Mouse (Mus musculus): ENCODE measurements around the gene Acod1. TPM values are rescaled to one million over a fixed set of nuclear protein-coding genes. Genes with fewer than 3 reads are reported as not detected.
A peak's percentile ranks its signal among the peaks of the same experiment; 100 is the strongest.

Acod1 gene
- polyA plus RNA-seq, 1 experiment: 0.10 TPM

GRCm38 (mm10) chr14:103087846-103088245, 41.1 kb downstream of the Acod1 start:
- DNase-seq: no peak
- H3K4me1 ChIP-seq (ENCODE audit: control insufficient read depth, insufficient read depth, low read length): peaks cover 6% of the 10 kb centered on the region; the same call in 1 of the 2 replicates
- no peak overlapping the region for H3K4me3 ChIP-seq (replicated peaks; ENCODE audit: insufficient read depth, low read depth, low read length)
- whole genome bisulfite sequencing: 77% methylated on average over 5 of the region's 5 CpGs
- TF ChIP-seq CTCF (IDR thresholded peaks at IDR 0.05; ENCODE audit: borderline replicate concordance, insufficient read depth, low read depth, low read length) (no peak), POLR2A (IDR thresholded peaks at IDR 0.05; ENCODE audit: borderline replicate concordance, insufficient read depth, low read length) (no peak)
- H3K27ac ChIP-seq (ENCODE audit: insufficient read depth, low read length): no peak overlapping the region
- no peaks in the 10 kb centered on the region for H3K27me3 ChIP-seq (ENCODE audit: control insufficient read depth, insufficient read depth, low read length)

GRCm38 (mm10) chr14:103088624-103089023, 41.8 kb downstream of the Acod1 start:
- DNase-seq: peak; percentile 60 to 61
- TF ChIP-seq POLR2A (IDR thresholded peaks at IDR 0.05; ENCODE audit: borderline replicate concordance, insufficient read depth, low read length) (no peak), CTCF (IDR thresholded peaks at IDR 0.05; ENCODE audit: borderline replicate concordance, insufficient read depth, low read depth, low read length) (peak; percentile 42; the same call in 1 of the 2 replicates)
- 54% methylated on average over 6 of the region's 6 CpGs for WGBS

GRCm38 (mm10) chr14:103093236-103093635, 46.5 kb downstream of the Acod1 start:
- no peak for TF ChIP-seq CTCF (IDR thresholded peaks at IDR 0.05; ENCODE audit: borderline replicate concordance, insufficient read depth, low read depth, low read length)
- no peak for TF ChIP-seq POLR2A (IDR thresholded peaks at IDR 0.05; ENCODE audit: borderline replicate concordance, insufficient read depth, low read length)
- H3K27me3 ChIP-seq (ENCODE audit: control insufficient read depth, insufficient read depth, low read length): no peaks in the 10 kb centered on the region
- peaks cover 17% of the 10 kb centered on the region for H3K4me1 ChIP-seq (ENCODE audit: control insufficient read depth, insufficient read depth, low read length)
- no peak overlapping the region for H3K4me3 ChIP-seq (replicated peaks; ENCODE audit: insufficient read depth, low read depth, low read length)
- no peak for DNase-seq
- H3K27ac ChIP-seq (ENCODE audit: insufficient read depth, low read length): no peak overlapping the region
- WGBS: 77% methylated on average over 3 of the region's 3 CpGs

More at GRCm38 (mm10) chr14:103088624-103089023, 41.8 kb downstream of the Acod1 start:
- no peak overlapping the region for H3K27ac ChIP-seq (ENCODE audit: insufficient read depth, low read length)
- H3K4me1 ChIP-seq (ENCODE audit: control insufficient read depth, insufficient read depth, low read length): peaks cover 6% of the 10 kb centered on the region; the same call in 1 of the 2 replicates
- no peak overlapping the region for H3K4me3 ChIP-seq (replicated peaks; ENCODE audit: insufficient read depth, low read depth, low read length)
- H3K27me3 ChIP-seq (ENCODE audit: control insufficient read depth, insufficient read depth, low read length): no peaks in the 10 kb centered on the region

GRCm38 (mm10) chr14:103093670-103094069, 46.9 kb downstream of the Acod1 start:
- TF ChIP-seq POLR2A (IDR thresholded peaks at IDR 0.05; ENCODE audit: borderline replicate concordance, insufficient read depth, low read length) (no peak), CTCF (IDR thresholded peaks at IDR 0.05; ENCODE audit: borderline replicate concordance, insufficient read depth, low read depth, low read length) (no peak)
- Histone ChIP-seq H3K27ac (ENCODE audit: insufficient read depth, low read length) (no peak overlapping the region), H3K4me1 (ENCODE audit: control insufficient read depth, insufficient read depth, low read length) (peaks cover 17% of the 10 kb centered on the region), H3K27me3 (ENCODE audit: control insufficient read depth, insufficient read depth, low read length) (no peaks in the 10 kb centered on the region), H3K4me3 (replicated peaks; ENCODE audit: insufficient read depth, low read depth, low read length) (no peak overlapping the region)
- DNase-seq: no peak
- 58% methylated on average over 4 of the region's 4 CpGs for WGBS

GRCm38 (mm10) chr14:103095036-103095435, 48.3 kb downstream of the Acod1 start:
- DNase-seq: no peak
- Histone ChIP-seq H3K27me3 (ENCODE audit: control insufficient read depth, insufficient read depth, low read length) (no peaks in the 10 kb centered on the region), H3K27ac (ENCODE audit: insufficient read depth, low read length) (no peak overlapping the region), H3K4me3 (replicated peaks; ENCODE audit: insufficient read depth, low read depth, low read length) (no peak overlapping the region), H3K4me1 (ENCODE audit: control insufficient read depth, insufficient read depth, low read length) (peaks cover 17% of the 10 kb centered on the region)
- 75% methylated on average over 8 of the region's 8 CpGs for WGBS
- TF ChIP-seq CTCF (IDR thresholded peaks at IDR 0.05; ENCODE audit: borderline replicate concordance, insufficient read depth, low read depth, low read length): no peak

- no peak for DNase-seq
- WGBS: 86% methylated on average over 8 of the region's 8 CpGs
- peak overlapping the region; percentile 33 for H3K4me3 ChIP-seq (replicated peaks; ENCODE audit: insufficient read depth, low read depth, low read length)
- no peak overlapping the region for H3K27ac ChIP-seq (ENCODE audit: insufficient read depth, low read length)
- TF ChIP-seq CTCF (IDR thresholded peaks at IDR 0.05; ENCODE audit: borderline replicate concordance, insufficient read depth, low read depth, low read length) (no peak), POLR2A (IDR thresholded peaks at IDR 0.05; ENCODE audit: borderline replicate concordance, insufficient read depth, low read length) (no peak)
- H3K27me3 ChIP-seq (ENCODE audit: control insufficient read depth, insufficient read depth, low read length): no peaks in the 10 kb centered on the region
- peaks cover 17% of the 10 kb centered on the region for H3K4me1 ChIP-seq (ENCODE audit: control insufficient read depth, insufficient read depth, low read length)
These were observed 49.0 kb downstream of the Acod1 start for GRCm38 (mm10) chr14:103095826-103096225.

GRCm38 (mm10) chr14:103096621-103097020, 49.8 kb downstream of the Acod1 start:
- Histone ChIP-seq H3K27me3 (ENCODE audit: control insufficient read depth, insufficient read depth, low read length) (no peaks in the 10 kb centered on the region), H3K4me3 (replicated peaks; ENCODE audit: insufficient read depth, low read depth, low read length) (peak overlapping the region; percentile 5), H3K27ac (ENCODE audit: insufficient read depth, low read length) (no peak overlapping the region), H3K4me1 (ENCODE audit: control insufficient read depth, insufficient read depth, low read length) (peaks cover 17% of the 10 kb centered on the region)
- 6% methylated on average over 6 of the region's 6 CpGs for WGBS
- no peak for DNase-seq
- TF ChIP-seq POLR2A (IDR thresholded peaks at IDR 0.05; ENCODE audit: borderline replicate concordance, insufficient read depth, low read length) (no peak), CTCF (IDR thresholded peaks at IDR 0.05; ENCODE audit: borderline replicate concordance, insufficient read depth, low read depth, low read length) (no peak)

GRCm38 (mm10) chr14:103098213-103098586, 51.4 kb downstream of the Acod1 start:
- H3K4me3 ChIP-seq (replicated peaks; ENCODE audit: insufficient read depth, low read depth, low read length): peak overlapping the region; percentile 89
- 0 out of 2 replicates have a peak overlapping the region, but pooled peaks have one; percentile 12 for H3K27ac ChIP-seq (ENCODE audit: insufficient read depth, low read length)
- peaks cover 17% of the 10 kb centered on the region for H3K4me1 ChIP-seq (ENCODE audit: control insufficient read depth, insufficient read depth, low read length)
- under 1% methylated on average over 2 of the region's 2 CpGs for WGBS
- no peak for TF ChIP-seq CTCF (IDR thresholded peaks at IDR 0.05; ENCODE audit: borderline replicate concordance, insufficient read depth, low read depth, low read length)
- no peak for TF ChIP-seq POLR2A (IDR thresholded peaks at IDR 0.05; ENCODE audit: borderline replicate concordance, insufficient read depth, low read length)
- DNase-seq: no peak
- H3K27me3 ChIP-seq (ENCODE audit: control insufficient read depth, insufficient read depth, low read length): no peaks in the 10 kb centered on the region

Measured in cerebellum, adult 2 months (tissue).